Mouse (Mus musculus): ENCODE data around the gene Tdrd1.

GRCm38 (mm10) chr19:56808771-56809170 is 17.2 kb upstream of the Tdrd1 start:
- TF ChIP-seq POLR2A (IDR thresholded peaks at IDR 0.05; ENCODE audit: insufficient read length, low read depth), result no peak
- TF ChIP-seq TCF12 (IDR thresholded peaks at IDR 0.05; ENCODE audit: insufficient read depth, poor library complexity, severe bottlenecking), result no peak
- no peak for TF ChIP-seq POLR2AphosphoS2 (IDR thresholded peaks at IDR 0.05; ENCODE audit: insufficient read length, low read depth)
- no peak for TF ChIP-seq USF1 (IDR thresholded peaks at IDR 0.05; ENCODE audit: low read depth)
- no peak for TF ChIP-seq TCF3 (IDR thresholded peaks at IDR 0.05; ENCODE audit: insufficient read length, low read depth)
- no peak for TF ChIP-seq MAX (IDR thresholded peaks at IDR 0.05; ENCODE audit: low read depth)
